Comparison of ENCODE assay signal across 8 mouse cellular contexts in the genomic region with DNA sequence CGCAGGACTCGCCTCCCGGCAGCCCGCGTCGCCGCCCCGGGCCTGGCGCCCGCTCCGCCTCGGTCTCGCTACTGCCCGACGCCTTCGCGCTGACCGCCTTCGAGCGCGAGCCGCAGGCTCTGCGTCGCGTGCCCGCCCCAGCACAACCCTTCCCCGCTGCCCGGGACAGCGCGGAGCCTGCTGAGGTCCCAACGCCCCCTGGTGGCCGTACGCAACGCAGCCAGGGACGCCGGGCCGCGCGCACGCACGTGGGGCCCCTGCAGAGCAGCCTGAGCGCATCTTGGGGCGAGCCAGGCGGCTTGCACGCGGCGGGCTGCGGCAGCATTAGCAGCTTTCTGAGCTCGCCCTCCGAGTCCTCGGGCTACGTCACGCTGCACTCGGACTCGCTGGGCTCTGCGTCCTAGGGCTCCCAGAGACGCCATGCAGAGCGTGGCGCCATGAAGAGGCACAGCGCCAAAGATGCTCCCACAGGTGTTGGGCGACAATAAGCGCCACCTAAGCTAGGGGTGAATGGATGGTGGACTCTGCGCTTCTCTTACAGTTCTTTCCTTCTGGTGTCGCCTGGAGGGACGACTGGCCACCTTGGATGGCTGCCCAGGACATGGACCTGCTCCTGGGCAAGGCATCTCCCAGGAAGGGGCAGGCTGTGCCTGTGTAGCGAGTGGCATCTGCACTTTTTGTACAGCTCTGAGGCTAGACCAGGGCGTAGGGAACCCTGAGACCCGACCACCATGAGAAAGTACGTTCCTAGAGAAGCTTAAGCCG. TPM values are rescaled to one million over a fixed set of nuclear protein-coding genes. Genes with fewer than 3 reads are reported as not detected.
A peak's percentile ranks its signal among the peaks of the same experiment; 100 is the strongest.
DNase-seq lines count a peak whose midpoint lies in the region; ATAC-seq and TF ChIP-seq lines count a peak whose summit lies in the region.

No protein-coding gene starts in this region.

- 7% methylated on average over 70 of the region's 70 CpGs for WGBS in intestine, postnatal 0 days

- H3K9me3 ChIP-seq in intestine, postnatal 0 days (ENCODE audit: control insufficient read depth) = no peaks in the 10 kb centered on the region

- no peak overlapping the region for H3K27ac ChIP-seq in intestine, postnatal 0 days (ENCODE audit: low read depth, low read length)

- H3K4me2 ChIP-seq in intestine, postnatal 0 days (replicated peaks; ENCODE audit: low read depth) = peak overlapping the region; percentile 46

- no peaks in the 10 kb centered on the region for H3K4me1 ChIP-seq in intestine, postnatal 0 days (replicated peaks; ENCODE audit: control insufficient read depth, insufficient read depth, low read length)

- peak; percentile 76 for ATAC-seq in granulocyte monocyte progenitor cell, adult 5-6 weeks (replicated peaks; ENCODE audit: poor library complexity, severe bottlenecking)
- ATAC-seq in intestine, postnatal 0 days = peak; percentile 79

- intact Hi-C loops in left cerebral cortex, postnatal 25 days (cut with DNase I) = loop anchor here (1.0 to 10.0 kb wide), 2 partner anchors 69 to 109 kb away; partner anchors contain the start of gene Acot7

- no peak overlapping the region for H3K9ac ChIP-seq in intestine, postnatal 0 days (ENCODE audit: low read depth, low read length)

- DNase-seq in adrenal gland, adult 2 months = peak; percentile 91
- peak; percentile 78 for DNase-seq in embryo, embryonic 11.5 days (ENCODE audit: low read depth, low spot score)
- peak; percentile 84 to 85 for DNase-seq in left cerebral cortex, postnatal 25 days (ENCODE audit: low spot score in 2 of 2)
- DNase-seq in mesoderm, embryonic 11.5 days (ENCODE audit: low read depth, low spot score) = peak; percentile 90
- DNase-seq in right cerebral cortex, postnatal 25 days = peak; percentile 86
- peak; percentile 70 to 82 for DNase-seq in urinary bladder, postnatal 36 days (ENCODE audit: low spot score in 2 of 2)

- peak overlapping the region; percentile 18 for H3K4me3 ChIP-seq in intestine, postnatal 0 days (ENCODE audit: low read depth, low read length)

- H3K27me3 ChIP-seq in intestine, postnatal 0 days (replicated peaks; ENCODE audit: control insufficient read depth, insufficient read depth, low read length) = peaks cover 73% of the 10 kb centered on the region

- TF ChIP-seq CTCF in intestine, postnatal 0 days (IDR thresholded peaks at IDR 0.05; ENCODE audit: low read depth) = peak; percentile 98

- no peaks in the 10 kb centered on the region; the same call in 1 of the 2 replicates for H3K36me3 ChIP-seq in intestine, postnatal 0 days (ENCODE audit: control insufficient read depth, insufficient read depth)

RNA-seq across cellular contexts. Expression of gene Hes3, which starts 8.1 kb away (rescaled TPM):
- not detected for total RNA-seq in adrenal gland, adult 2 months (2021)
- polyA plus RNA-seq in adrenal gland, adult 2 months (2012; rRNA removed) = 0.30 TPM in 1 of 2 replicates, not detected in the other
- total RNA-seq in granulocyte monocyte progenitor cell, adult 5-6 weeks (2014; fragmentation: Nextera tagmentation) = not detected in 2 replicates
- total RNA-seq in granulocyte monocyte progenitor cell, adult 5-6 weeks (2017) = not detected in 2 replicates
- not detected in 2 replicates for polyA plus RNA-seq in intestine, postnatal 0 days (2015; fragmentation: Nextera tagmentation; extraction: Ambion mirVana)
- total RNA-seq in left cerebral cortex, postnatal 25 days (2021) = under 1 TPM; 0.30 to 0.37 TPM

RNA-seq across cellular contexts. Expression of gene Gpr153, which starts 9.3 kb away (rescaled TPM):
- total RNA-seq in adrenal gland, adult 2 months (2021) = 1 to 10 TPM; 3.5 to 8.3 TPM
- polyA plus RNA-seq in adrenal gland, adult 2 months (2012; rRNA removed) = 16.6 and 22.4 TPM in 2 replicates
- not detected in 2 replicates for total RNA-seq in granulocyte monocyte progenitor cell, adult 5-6 weeks (2014; fragmentation: Nextera tagmentation)
- not detected in 2 replicates for total RNA-seq in granulocyte monocyte progenitor cell, adult 5-6 weeks (2017)
- polyA plus RNA-seq in intestine, postnatal 0 days (2015; fragmentation: Nextera tagmentation; extraction: Ambion mirVana) = 2.9 and 3.1 TPM in 2 replicates
- 10 to 100 TPM; 26.8 to 37.1 TPM for total RNA-seq in left cerebral cortex, postnatal 25 days (2021)

RNA-seq across cellular contexts. Expression of gene Icmt, which starts 13.7 kb away (rescaled TPM):
- total RNA-seq in adrenal gland, adult 2 months (2021) = 10 to 100 TPM; 34.6 to 49.1 TPM
- polyA plus RNA-seq in adrenal gland, adult 2 months (2012; rRNA removed) = 39.5 and 48.3 TPM in 2 replicates
- total RNA-seq in granulocyte monocyte progenitor cell, adult 5-6 weeks (2014; fragmentation: Nextera tagmentation) = 14.3 and 17.9 TPM in 2 replicates
- total RNA-seq in granulocyte monocyte progenitor cell, adult 5-6 weeks (2017) = 13.0 and 13.9 TPM in 2 replicates
- polyA plus RNA-seq in intestine, postnatal 0 days (2015; fragmentation: Nextera tagmentation; extraction: Ambion mirVana) = 12.6 and 12.9 TPM in 2 replicates
- total RNA-seq in left cerebral cortex, postnatal 25 days (2021) = 10 to 100 TPM; 50.9 to 56.7 TPM

RNA-seq across cellular contexts. Expression of gene Rnf207, which starts 35.4 kb away (rescaled TPM):
- total RNA-seq in adrenal gland, adult 2 months (2021) = 1 to 10 TPM in 1 of 2 experiments, under 1 TPM in 1; 0.84 to 1.1 TPM
- 0.26 and 0.67 TPM in 2 replicates for polyA plus RNA-seq in adrenal gland, adult 2 months (2012; rRNA removed)
- total RNA-seq in granulocyte monocyte progenitor cell, adult 5-6 weeks (2014; fragmentation: Nextera tagmentation) = not detected in 2 replicates
- total RNA-seq in granulocyte monocyte progenitor cell, adult 5-6 weeks (2017) = not detected in 2 replicates
- polyA plus RNA-seq in intestine, postnatal 0 days (2015; fragmentation: Nextera tagmentation; extraction: Ambion mirVana) = 0.69 and 0.70 TPM in 2 replicates
- 10 to 100 TPM in 1 of 2 experiments, 1 to 10 TPM in 1; 8.7 to 11.1 TPM for total RNA-seq in left cerebral cortex, postnatal 25 days (2021)

RNA-seq across cellular contexts. Expression of gene Rpl22, which starts 42.2 kb away (rescaled TPM):
- total RNA-seq in adrenal gland, adult 2 months (2021) = 100 to 1,000 TPM; 401 to 498 TPM
- polyA plus RNA-seq in adrenal gland, adult 2 months (2012; rRNA removed) = 12.3 and 12.5 TPM in 2 replicates
- total RNA-seq in granulocyte monocyte progenitor cell, adult 5-6 weeks (2014; fragmentation: Nextera tagmentation) = 1,942 and 1,984 TPM in 2 replicates
- 2,435 and 2,975 TPM in 2 replicates for total RNA-seq in granulocyte monocyte progenitor cell, adult 5-6 weeks (2017)
- polyA plus RNA-seq in intestine, postnatal 0 days (2015; fragmentation: Nextera tagmentation; extraction: Ambion mirVana) = 281 and 296 TPM in 2 replicates
- total RNA-seq in left cerebral cortex, postnatal 25 days (2021) = 100 to 1,000 TPM; 160 TPM

Comparison
In these comparisons a context has a peak if more than half of its experiments do, and no peak if none do; other contexts are left out.
1. RNA of gene Gpr153, which starts 9.3 kb away (total RNA-seq): 26.8 to 37.1 TPM in left cerebral cortex, postnatal 25 days and 3.5 to 8.3 TPM in adrenal gland, adult 2 months; not detected in granulocyte monocyte progenitor cell, adult 5-6 weeks; every median in the first group is over 4 times any median in the second.
2. Peak in every context shown above with its lines, with median percentiles within 50 percentile points of each other: DNase-seq.